Mouse (Mus musculus) ES-E14 (cell line): ENCODE results near the gene Tbc1d2. TPM values are rescaled to one million over a fixed set of nuclear protein-coding genes. Genes with fewer than 3 reads are reported as not detected.

Experiments
- DNase-seq: peaks from one replicate; pipeline ENCODE4 v3.0.0-alpha.2; 2013; ENCODE audit warnings: low read depth, low spot score
- H3K27ac ChIP-seq: 2 replicates; pipeline ENCODE4 v1.5.1; 2012; ENCODE audit warnings: low read depth, mild to moderate bottlenecking, low read length, moderate library complexity, mixed read lengths; ENCODE audit not compliant: poor library complexity, insufficient read depth, severe bottlenecking
- H3K36me3 ChIP-seq: 2 replicates; pipeline ENCODE4 v1.6.1; 2012; ENCODE audit warnings: mild to moderate bottlenecking, low read length, moderate library complexity, mixed read lengths; ENCODE audit not compliant: control insufficient read depth, poor library complexity, insufficient read depth, severe bottlenecking
- H3K4me1 ChIP-seq, 2 experiments: fragments of 150-350 bp in 1 of 2; sonication (generic) in 1 of 2; 2 replicates each; pipeline ENCODE4 v1.6.1; 2012; ENCODE audit warnings: low read length in 2 of 2, mild to moderate bottlenecking in 1 of 2, mixed read lengths in 1 of 2; ENCODE audit not compliant: control insufficient read depth in 2 of 2, insufficient read depth in 2 of 2, poor library complexity in 1 of 2
- H3K4me3 ChIP-seq, 2 experiments: fragments of 150-350 bp in 1 of 2; sonication (generic) in 1 of 2; 2 replicates each; pipeline ENCODE4 v1.5.1; 2012; ENCODE audit warnings: low read length in 2 of 2, low read depth in 1 of 2, mild to moderate bottlenecking in 1 of 2, mixed read lengths in 1 of 2; ENCODE audit not compliant: insufficient read depth in 1 of 2, poor library complexity in 1 of 2, severe bottlenecking in 1 of 2
- H3K9ac ChIP-seq: 2 replicates; pipeline ENCODE4 v1.6.1; 2012; ENCODE audit warnings: low read depth, mild to moderate bottlenecking, low read length, mixed read lengths; ENCODE audit not compliant: poor library complexity, insufficient read depth, severe bottlenecking
- H3K9me3 ChIP-seq: fragments of 150-350 bp; sonication (generic); 2 replicates; pipeline ENCODE4 v1.6.1; 2012; ENCODE audit warnings: low read depth, mild to moderate bottlenecking, low read length; ENCODE audit not compliant: control insufficient read depth, insufficient read depth
- CHD2 ChIP-seq: IDR thresholded peaks from 2 replicates; pipeline ENCODE4 v1.6.1; 2014; ENCODE audit warnings: mild to moderate bottlenecking, low read depth, low read length, inconsistent platforms
- HCFC1 ChIP-seq: IDR thresholded peaks from 2 replicates; pipeline ENCODE4 v1.6.1; 2012; ENCODE audit warnings: low read length, inconsistent platforms, borderline replicate concordance; ENCODE audit not compliant: insufficient read depth
- MAFK ChIP-seq: IDR thresholded peaks from 2 replicates; pipeline ENCODE4 v1.6.1; 2014; ENCODE audit warnings: mild to moderate bottlenecking, low read depth, low read length, inconsistent platforms; ENCODE audit not compliant: insufficient read depth
- ZC3H11A ChIP-seq: IDR thresholded peaks from 2 replicates; pipeline ENCODE4 v1.6.1; 2012; ENCODE audit warnings: low read depth, mild to moderate bottlenecking, inconsistent platforms, low read length, borderline replicate concordance
- ZNF384 ChIP-seq: IDR thresholded peaks from 2 replicates; pipeline ENCODE4 v1.6.1; 2012; ENCODE audit warnings: low read depth, low read length, inconsistent platforms
- in situ Hi-C, 2 experiments: fragments of 600-800 bp; cut with MboI; formaldehyde crosslinking; loops; one replicate each; pipeline ENCODE4 v1.15.1; 2025; ENCODE audit warnings: low sequenced_read_pairs in 2 of 2, inconsistent platforms in 1 of 2; ENCODE audit not compliant: unreplicated experiment in 2 of 2
- total RNA-seq: library from RNA; depleted of rRNA; stranded (reverse); fragments of 300-350 nt; gene quantifications from 2 replicates; pipeline ENCODE4 v1.2.3, GENCODE M21; 2012; rRNA removed

Gene Tbc1d2
- total RNA-seq, 1 experiment = 6.6 TPM

DNA sequence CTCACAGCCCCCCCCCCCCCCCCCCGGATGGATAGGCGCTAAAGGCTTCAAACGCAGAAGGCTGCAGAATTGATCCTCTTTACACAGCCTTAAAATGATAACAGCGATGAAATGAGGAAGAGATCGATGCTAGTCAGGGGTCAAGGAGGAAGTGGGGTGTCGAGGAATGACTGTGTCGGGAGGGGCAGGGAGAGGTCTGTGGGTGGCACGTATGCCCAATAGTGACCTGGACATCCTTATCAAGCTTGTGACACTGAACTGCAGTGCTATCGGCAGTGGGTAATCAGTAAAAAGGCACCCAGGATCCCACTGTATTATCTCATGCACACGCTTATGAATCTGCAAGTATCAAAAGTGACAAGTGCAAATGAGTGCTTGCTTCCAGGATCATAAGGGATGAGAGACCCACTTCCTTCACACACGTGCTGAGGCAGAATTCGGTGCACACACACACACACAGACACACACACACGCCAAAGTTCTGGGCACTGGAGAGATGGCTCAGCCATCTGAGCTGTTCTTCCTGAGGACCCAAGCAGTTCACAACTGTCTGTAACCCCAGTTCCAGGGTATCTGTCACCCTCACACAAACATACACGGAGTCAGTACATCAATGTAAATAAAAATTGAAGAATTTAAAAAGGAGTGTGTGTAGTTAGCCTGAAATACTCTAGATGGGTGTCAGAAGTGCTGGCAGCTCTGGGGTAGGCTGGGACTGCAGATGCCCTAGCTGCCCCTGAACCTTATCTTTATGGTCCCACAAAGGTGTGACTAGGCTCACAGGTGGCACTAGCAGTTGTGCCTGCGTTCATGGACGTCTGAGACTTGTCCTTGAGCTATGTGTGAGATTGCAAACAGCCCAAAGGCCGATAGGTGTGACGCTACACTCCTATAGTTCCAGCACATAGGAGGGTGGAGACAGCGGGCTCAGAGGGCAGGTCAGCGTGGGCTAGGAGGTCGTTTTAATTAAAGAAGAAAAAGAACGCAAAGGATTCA, 91.0 kb downstream of the Tbc1d2 start:
- H3K9me3 ChIP-seq = no peaks in the 10 kb centered on the region
- H3K4me3 ChIP-seq = no peak overlapping the region
- H3K27ac ChIP-seq = no peak overlapping the region
- TF ChIP-seq CHD2 (no peak), MAFK (no peak), HCFC1 (no peak), ZNF384 (no peak), ZC3H11A (no peak)
- DNase-seq = no peak
- H3K9ac ChIP-seq = no peak overlapping the region
- H3K36me3 ChIP-seq = no peaks in the 10 kb centered on the region
- peaks cover 0 to 10% of the 10 kb centered on the region in 2 experiments; a peak in 2 of 4 replicates for H3K4me1 ChIP-seq
- in situ Hi-C loops = no loop called here

DNA sequence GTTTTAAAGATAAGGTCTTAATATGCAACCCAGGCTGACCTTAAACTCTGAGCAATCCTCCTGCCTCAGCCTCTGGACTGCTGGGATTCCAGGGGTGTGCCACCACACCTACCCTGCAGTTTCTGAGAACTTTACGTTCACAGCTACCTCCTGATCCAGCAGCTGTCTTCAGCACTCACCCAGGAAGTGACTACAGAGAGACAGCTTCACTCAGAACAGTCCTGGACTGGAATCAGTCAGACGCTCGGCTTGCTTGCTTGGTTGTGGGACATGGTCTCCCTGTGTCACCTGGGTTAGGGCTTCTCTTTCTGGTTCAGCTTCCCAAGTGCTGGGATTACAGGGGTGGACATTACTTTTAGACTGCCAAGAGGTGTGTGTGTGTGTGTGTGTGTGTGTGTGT, 93.1 kb downstream of the Tbc1d2 start:
- Histone ChIP-seq H3K9me3 (no peaks in the 10 kb centered on the region), H3K36me3 (no peaks in the 10 kb centered on the region), H3K9ac (no peak overlapping the region), H3K27ac (no peak overlapping the region), H3K4me1 (peaks cover 0 to 10% of the 10 kb centered on the region in 2 experiments; a peak in 2 of 4 replicates), H3K4me3 (no peak overlapping the region)
- in situ Hi-C loops = no loop called here
- no peak for DNase-seq
- TF ChIP-seq CHD2 (no peak), ZC3H11A (no peak), ZNF384 (no peak), HCFC1 (no peak), MAFK (no peak)

DNA sequence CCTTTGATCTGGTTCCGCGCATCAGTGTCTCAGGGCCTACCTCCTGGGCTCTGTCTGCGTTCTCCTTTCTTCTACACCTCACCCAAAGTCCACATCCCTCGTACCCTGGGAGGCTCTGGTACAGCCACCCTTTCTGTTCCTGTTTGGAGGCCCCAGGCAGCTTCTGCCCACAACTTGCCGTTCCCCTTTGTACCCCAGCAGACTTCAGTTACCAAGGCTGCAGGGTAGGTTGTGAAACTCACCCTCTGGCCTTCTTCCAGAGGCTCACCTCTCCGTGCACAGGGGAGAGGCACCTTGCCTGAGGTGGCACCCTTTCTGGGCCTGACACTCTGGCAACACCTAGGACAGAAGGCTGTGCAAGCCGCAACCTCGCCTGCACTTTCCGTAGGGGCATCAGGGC, 94.2 kb downstream of the Tbc1d2 start:
- H3K27ac ChIP-seq = no peak overlapping the region
- TF ChIP-seq ZNF384 (no peak), ZC3H11A (no peak), HCFC1 (no peak), CHD2 (no peak), MAFK (no peak)
- H3K9me3 ChIP-seq = no peaks in the 10 kb centered on the region
- H3K4me3 ChIP-seq = no peak overlapping the region
- in situ Hi-C loops = no loop called here
- H3K36me3 ChIP-seq = no peaks in the 10 kb centered on the region
- DNase-seq = no peak
- no peak overlapping the region for H3K9ac ChIP-seq
- peaks cover 0 to 10% of the 10 kb centered on the region in 2 experiments; a peak in 2 of 4 replicates for H3K4me1 ChIP-seq

Other genes starting within 250 kb of the Tbc1d2 start
- gene Hemgn, start 236.7 kb downstream of the Tbc1d2 start, total RNA-seq = not detected in 2 replicates
- gene Anp32b, start 199.3 kb downstream of the Tbc1d2 start, total RNA-seq = 43.5 and 49.5 TPM in 2 replicates
- 56.4 and 75.4 TPM in 2 replicates for gene Nans, start 161.0 kb downstream of the Tbc1d2 start, total RNA-seq
- gene Trim14, start 114.1 kb downstream of the Tbc1d2 start, total RNA-seq = 0.58 and 1.2 TPM in 2 replicates
- 1.6 and 2.5 TPM in 2 replicates for gene Coro2a, start 48.0 kb downstream of the Tbc1d2 start, total RNA-seq